Mouse (Mus musculus) layer of hippocampus, adult 2 months (tissue): Measurements from ENCODE around the gene Mbd3l1. TPM values are rescaled to one million over a fixed set of nuclear protein-coding genes. Genes with fewer than 3 reads are reported as not detected.

ENCODE experiments used
- DNase-seq, 2 experiments: peaks; one replicate each; pipeline ENCODE4 v3.0.0; 2022; ENCODE audit warnings: low spot score in 2 of 2
- H3K27ac ChIP-seq: fragments of 200-600 bp; 2 replicates; pipeline ENCODE4 v1.8.1; 2022
- H3K4me3 ChIP-seq: fragments of 200-600 bp; 2 replicates; pipeline ENCODE4 v1.8.1; 2022; ENCODE audit warnings: mild to moderate bottlenecking
- CTCF ChIP-seq: fragments of 200-600 bp; conservative IDR thresholded peaks from 2 replicates; pipeline ENCODE4 v1.8.1; 2022; ENCODE audit warnings: antibody characterized with exemption, mild to moderate bottlenecking, moderate library complexity
- long read RNA-seq, 2 experiments: library from polyadenylated mRNA; stranded (forward); transcript quantifications; one replicate each; pipeline ENCODE4 v2.0.0; 2021; ENCODE audit warnings: borderline mapping rate in 2 of 2
- microRNA-seq, 2 experiments: library from miRNA; unstranded; fragments of <30 nt; microRNA quantifications; one replicate each; pipeline ENCODE4 v1.2.0; 2021
- total RNA-seq, 2 experiments: library from RNA; stranded (reverse); gene quantifications; 2 replicates each; pipeline ENCODE4 v1.2.3; 2021

Mbd3l1 gene
- total RNA-seq, result not detected
- long read RNA-seq, experiment 1, result 0 reads
- long read RNA-seq, experiment 2, result 0 reads

DNA sequence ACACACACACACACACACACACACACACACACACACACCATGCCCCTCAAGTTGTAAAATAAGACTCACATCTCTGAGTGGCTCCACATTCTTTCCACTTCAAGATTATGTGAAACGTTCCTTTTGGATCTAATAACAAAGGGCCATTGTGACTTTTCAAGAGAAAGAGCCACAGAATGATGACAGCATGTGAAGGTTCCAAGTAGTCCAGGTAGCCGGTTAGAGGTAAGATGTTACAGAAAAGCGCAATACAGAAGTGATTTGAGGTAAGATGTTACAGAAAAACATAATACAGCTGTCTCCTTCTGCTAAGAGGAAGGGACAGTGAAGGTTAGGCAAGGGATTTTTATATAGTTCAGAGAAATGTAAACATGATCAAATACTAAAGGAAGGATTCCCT lies at the start of gene Mbd3l1, which contains the start of gene Zfp558:
Gene Mbd3l1, plus strand, starts transcription at position 192 of the 400 bp plus-strand sequence.
Gene Zfp558, minus strand, starts transcription at position 101 of the 400 bp plus-strand sequence.
- Histone ChIP-seq H3K27ac (no peak within 1 kb of the TSS), H3K4me3 (no peak within 1 kb of the TSS)
- DNase-seq, result no peak
- TF ChIP-seq CTCF, result no peak

DNA sequence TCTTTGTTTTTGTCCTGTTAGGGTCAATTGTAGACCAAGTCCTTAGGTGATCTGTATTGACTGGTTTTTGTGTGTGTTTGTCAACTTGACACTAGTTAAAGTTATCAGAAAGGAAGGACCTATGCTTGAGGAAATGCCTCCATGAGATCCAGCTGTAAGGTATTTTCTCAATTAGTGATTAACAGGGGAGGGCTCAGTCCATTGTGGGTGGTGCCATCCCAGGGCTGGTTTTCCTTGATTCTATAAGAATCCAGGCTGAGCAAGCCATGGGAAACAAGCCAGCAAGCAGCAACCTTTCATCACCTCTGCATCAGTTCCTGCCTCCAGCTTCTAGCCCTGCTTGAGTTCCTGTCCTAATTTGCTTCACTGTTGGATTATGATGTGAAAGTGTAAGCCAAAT lies 47.8 kb upstream of the Mbd3l1 start, which contains the start of gene Mbd3l2:
Gene Mbd3l2, plus strand, starts transcription at position 301 of the 400 bp plus-strand sequence.
- TF ChIP-seq CTCF, result no peak
- Histone ChIP-seq H3K27ac (no peak within 1 kb of the TSS), H3K4me3 (no peak within 1 kb of the TSS)
- DNase-seq, result no peak

DNA sequence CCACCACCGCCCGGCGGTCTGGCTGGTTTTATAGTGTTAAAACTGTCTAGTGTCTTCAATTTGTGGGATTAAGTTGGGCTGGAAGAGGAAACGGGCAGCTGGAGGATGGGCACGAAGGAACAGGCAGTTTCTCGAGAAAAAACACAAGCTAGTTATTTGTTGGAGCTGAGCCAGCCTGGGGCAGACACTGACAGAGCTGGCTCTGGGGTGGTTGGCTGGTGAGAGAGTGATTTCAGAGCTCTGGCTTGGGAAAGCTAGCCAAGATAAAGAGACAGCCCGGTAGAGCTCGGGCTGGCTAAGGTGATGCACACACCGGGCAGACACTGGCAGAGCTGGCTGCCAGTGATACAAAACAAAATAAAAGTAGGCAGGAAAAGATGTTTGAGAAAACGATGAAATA lies 46.5 kb upstream of the Mbd3l1 start:
- H3K4me3 ChIP-seq, result no peak overlapping the region
- peak; percentile 16 to 17 for DNase-seq
- TF ChIP-seq CTCF, result no peak
- no peak overlapping the region for H3K27ac ChIP-seq

DNA sequence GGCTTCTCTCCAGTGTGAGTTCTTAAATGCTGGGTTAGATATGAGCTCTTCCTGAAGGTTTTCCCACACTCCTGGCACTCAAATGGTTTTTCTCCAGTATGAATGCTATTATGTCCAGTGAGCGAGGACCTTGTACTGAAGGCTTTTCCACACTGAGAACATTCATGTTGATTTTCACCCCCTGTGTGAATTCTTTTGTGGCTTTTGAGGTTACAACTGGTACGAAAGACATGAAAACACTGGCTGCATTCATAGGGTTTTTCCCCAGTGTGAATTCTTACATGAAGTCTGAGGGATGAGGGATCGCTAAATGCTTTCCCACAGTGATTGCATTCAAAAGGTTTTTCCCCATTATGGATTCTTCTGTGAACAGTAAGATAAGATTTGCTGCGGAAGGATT lies 21.6 kb upstream of the Mbd3l1 start:
- no peak for TF ChIP-seq CTCF
- Histone ChIP-seq H3K27ac (no peak overlapping the region), H3K4me3 (no peak overlapping the region)
- no peak for DNase-seq

DNA sequence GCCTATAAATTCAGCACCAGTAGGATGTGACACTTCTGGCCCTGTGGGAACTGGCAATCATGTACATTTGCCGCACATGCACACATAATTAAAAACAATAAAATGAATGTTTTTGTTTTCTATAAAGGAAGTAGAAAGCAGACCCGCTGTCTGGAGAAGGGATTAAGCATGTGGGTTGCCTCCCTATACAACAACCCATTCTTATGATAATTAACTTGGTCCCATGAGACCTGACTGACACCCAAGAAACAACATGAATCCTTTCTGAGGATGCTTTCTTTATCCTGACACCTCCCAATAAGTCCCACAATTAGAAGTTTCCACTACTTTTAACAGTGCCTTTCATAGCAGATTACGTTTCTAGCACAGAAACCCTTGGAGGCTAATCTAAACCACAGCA lies 10.8 kb upstream of the Mbd3l1 start:
- no peak for TF ChIP-seq CTCF
- Histone ChIP-seq H3K4me3 (no peak overlapping the region), H3K27ac (no peak overlapping the region)
- DNase-seq, result no peak

DNA sequence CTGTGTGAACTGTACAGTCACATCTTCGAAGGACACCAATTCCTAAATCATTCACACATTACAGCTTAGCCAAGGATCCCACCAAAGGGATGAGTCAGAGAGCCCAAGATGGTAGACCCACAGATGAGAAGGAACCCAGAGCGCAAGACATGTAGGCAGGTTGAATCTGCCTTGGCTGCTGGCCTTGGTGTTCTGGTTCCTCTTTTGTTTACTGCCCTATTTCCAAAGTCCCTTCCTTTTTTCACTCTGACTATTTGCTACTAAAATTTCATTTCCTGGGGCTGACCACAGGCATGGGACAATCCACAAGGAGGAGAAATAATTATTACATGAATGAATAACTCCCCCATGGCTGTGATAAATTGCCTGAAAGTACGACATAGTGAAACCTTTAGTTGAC lies 10.2 kb upstream of the Mbd3l1 start:
- H3K27ac ChIP-seq, result no peak overlapping the region
- no peak overlapping the region for H3K4me3 ChIP-seq
- no peak for TF ChIP-seq CTCF
- DNase-seq, result no peak

DNA sequence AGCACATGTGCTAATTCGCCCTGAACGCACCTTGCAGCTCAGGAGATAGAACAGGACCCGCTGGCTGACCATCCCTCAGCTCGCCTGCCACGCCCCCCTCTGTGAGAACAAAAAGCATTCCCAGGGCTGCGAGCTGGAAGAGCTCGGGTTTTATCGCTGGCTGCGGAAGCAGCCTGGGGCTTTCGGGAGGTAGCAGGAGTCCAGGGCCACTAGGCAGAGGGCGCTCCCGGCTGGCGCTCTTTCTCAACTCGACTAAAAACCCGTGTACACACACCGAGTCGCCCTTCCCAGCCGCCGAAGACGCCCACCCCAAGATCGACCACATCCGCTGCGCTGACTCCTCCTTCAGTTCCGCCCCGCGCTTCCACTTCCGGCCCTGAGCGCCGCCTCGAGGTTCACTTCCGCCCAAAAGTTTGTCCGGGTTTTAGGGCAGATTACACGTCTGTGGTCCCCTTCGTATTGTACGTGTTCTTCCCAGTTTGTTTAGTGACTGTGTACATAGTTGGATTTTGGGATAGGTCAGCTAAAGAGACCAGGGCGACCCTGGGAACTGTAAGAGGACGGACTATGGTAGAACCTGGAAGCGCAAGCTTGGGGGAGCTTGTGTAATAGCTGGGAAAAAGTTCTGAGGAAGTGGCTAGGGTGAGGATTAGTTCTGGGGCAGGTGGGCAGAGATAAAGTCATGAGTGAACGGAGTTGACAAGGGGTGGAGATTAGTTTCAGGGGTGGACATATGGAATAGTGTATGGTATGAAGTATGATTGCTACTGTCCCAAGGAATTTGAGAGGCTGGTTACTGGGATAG lies 4.6 kb upstream of the Mbd3l1 start:
- DNase-seq, result peak; percentile 61 to 69
- Histone ChIP-seq H3K27ac (peak overlapping the region; percentile 73), H3K4me3 (peak overlapping the region; percentile 72)
- peak; percentile 47 for TF ChIP-seq CTCF

DNA sequence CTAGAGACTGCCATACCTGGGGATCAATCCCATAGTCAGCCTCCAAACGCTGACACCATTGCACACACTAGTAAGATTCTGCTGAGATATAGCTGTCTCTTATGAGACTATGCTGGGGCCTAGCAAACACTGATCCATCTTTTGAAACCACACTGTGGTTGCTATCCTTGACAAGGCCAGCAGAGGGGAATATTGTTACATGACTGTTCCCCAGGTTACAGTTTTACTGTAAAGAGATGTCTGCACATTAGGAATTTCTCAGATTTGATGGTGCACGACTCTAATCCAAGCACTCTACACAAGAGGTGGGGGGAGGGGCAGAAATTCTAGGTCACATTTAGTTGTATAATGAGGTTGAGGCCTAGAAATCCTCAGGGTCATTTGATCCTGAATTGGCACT lies 29.9 kb downstream of the Mbd3l1 start:
- DNase-seq, result peak in 1 of 2 experiments; percentile 11
- TF ChIP-seq CTCF, result peak; percentile 76
- no peak overlapping the region for H3K4me3 ChIP-seq

More for the DNA sequence above, 29.9 kb downstream of the Mbd3l1 start:
- no peak overlapping the region for H3K27ac ChIP-seq

Small RNAs within 50 kb of the gene (microRNA-seq; reads per million reads assigned to microRNA genes)
- gene Gm22854, result 0 reads per million in 2 experiments

Other genes starting within 250 kb of the Mbd3l1 start
- 100 to 1,000 TPM; 104 to 109 TPM for gene Chordc1, start 186.2 kb upstream of the Mbd3l1 start, total RNA-seq
- gene Naalad2, start 75.4 kb upstream of the Mbd3l1 start, total RNA-seq, result 1 to 10 TPM in 1 of 2 experiments, under 1 TPM in 1; 0.49 to 1.6 TPM
- not detected for gene Ubtfl1, start 73.9 kb upstream of the Mbd3l1 start, total RNA-seq
- gene Mbd3l2, start 47.7 kb upstream of the Mbd3l1 start, total RNA-seq, result not detected
- 1 to 10 TPM; 2.1 to 2.9 TPM for gene Zfp558, start 91 bp upstream of the Mbd3l1 start, total RNA-seq
- not detected for gene Muc16, start 196.2 kb downstream of the Mbd3l1 start, total RNA-seq